Mouse (Mus musculus): Measurements from ENCODE around the gene Afap1.

Afap1 gene

GRCm38 (mm10) chr5:35980542-35980941 is 87.4 kb downstream of the Afap1 start:
- DNase-seq = no peak

GRCm38 (mm10) chr5:35981341-35981740 is 88.2 kb downstream of the Afap1 start:
- no peak for DNase-seq

- peak; percentile 72 for DNase-seq
Observed at GRCm38 (mm10) chr5:35981976-35982375, 88.9 kb downstream of the Afap1 start.

GRCm38 (mm10) chr5:35985611-35986010 is 92.5 kb downstream of the Afap1 start:
- DNase-seq = no peak

- DNase-seq = no peak
Observed at GRCm38 (mm10) chr5:35988085-35988484, 95.0 kb downstream of the Afap1 start.

- DNase-seq = no peak
Observed at GRCm38 (mm10) chr5:35989506-35989905, 96.4 kb downstream of the Afap1 start.

- DNase-seq = no peak
Observed at GRCm38 (mm10) chr5:35989986-35990735, 97.0 kb downstream of the Afap1 start.

GRCm38 (mm10) chr5:36003797-36004196 is 110.7 kb downstream of the Afap1 start:
- DNase-seq = no peak

GRCm38 (mm10) chr5:36006106-36006505 is 113.0 kb downstream of the Afap1 start:
- DNase-seq = no peak

- no peak for DNase-seq
Observed at GRCm38 (mm10) chr5:36006586-36006985, 113.5 kb downstream of the Afap1 start.

- no peak for DNase-seq
Observed at GRCm38 (mm10) chr5:36007649-36008048, 114.5 kb downstream of the Afap1 start.

GRCm38 (mm10) chr5:36009405-36009804 is 116.3 kb downstream of the Afap1 start:
- no peak for DNase-seq

GRCm38 (mm10) chr5:36018366-36018765 is 125.2 kb downstream of the Afap1 start:
- no peak for DNase-seq

- no peak for DNase-seq
Observed at GRCm38 (mm10) chr5:36021091-36021490, 128.0 kb downstream of the Afap1 start.

GRCm38 (mm10) chr5:36022361-36022760 is 129.2 kb downstream of the Afap1 start:
- DNase-seq = no peak

- no peak for DNase-seq
Observed at GRCm38 (mm10) chr5:36024003-36024685, 131.0 kb downstream of the Afap1 start.

GRCm38 (mm10) chr5:36025076-36025475 is 132.0 kb downstream of the Afap1 start:
- no peak for DNase-seq

GRCm38 (mm10) chr5:36033531-36034426 is 140.7 kb downstream of the Afap1 start:
- DNase-seq = peak; percentile 53

GRCm38 (mm10) chr5:36039596-36039995 is 146.5 kb downstream of the Afap1 start:
- no peak for DNase-seq

GRCm38 (mm10) chr5:36040398-36041235 is 147.5 kb downstream of the Afap1 start:
- DNase-seq = peak; percentile 45

GRCm38 (mm10) chr5:36041236-36041562 is 148.1 kb downstream of the Afap1 start:
- DNase-seq = no peak

- no peak for DNase-seq
Observed at GRCm38 (mm10) chr5:36041756-36042155, 148.6 kb downstream of the Afap1 start.

- no peak for DNase-seq
Observed at GRCm38 (mm10) chr5:36043154-36043553, 150.0 kb downstream of the Afap1 start.
